Comparison of ENCODE assay signal across 15 mouse cellular contexts in the genomic region with DNA sequence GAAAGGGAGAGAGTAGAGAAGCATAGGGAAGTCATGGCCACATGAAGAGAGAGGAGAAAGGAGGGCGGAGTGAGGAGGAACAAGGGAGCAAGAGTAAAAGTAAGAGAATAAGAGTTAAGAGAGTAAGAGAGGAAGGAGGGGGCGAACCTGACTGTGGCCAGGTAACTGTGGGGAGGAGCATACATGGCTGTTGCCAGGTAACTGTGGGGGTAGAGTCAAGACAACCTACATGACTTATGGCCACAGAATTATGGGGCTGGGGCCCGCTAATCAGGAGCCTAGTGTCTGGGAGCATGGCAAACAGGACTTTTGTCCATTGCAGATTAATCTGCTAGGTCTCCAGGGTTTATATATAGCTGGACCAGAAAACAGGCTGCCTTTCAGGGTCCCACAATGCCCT.
"Had no signal": no experiment of that assay in that cellular context is flagged by ENCODE, and none has a peak within 500 bp of the region (broad histone marks: within the 10 kb centered on the region; RNA-seq: fewer than 3 reads in every experiment).

No protein-coding gene starts in this region.

- H3K27me3 ChIP-seq: neural tube, embryonic 15.5 days; stomach, embryonic 15.5 days had no signal

- H3K36me3 ChIP-seq: neural tube, embryonic 15.5 days; stomach, embryonic 15.5 days had no signal

- H3K4me1 ChIP-seq: neural tube, embryonic 15.5 days; stomach, embryonic 15.5 days had no signal

- H3K4me3 ChIP-seq: neural tube, embryonic 15.5 days; stomach, embryonic 15.5 days had no signal

- DNase-seq: retina, postnatal 1 day; right cerebral cortex, adult 18-20 months; right cerebral cortex, postnatal 14 days; right cerebral cortex, postnatal 25 days; right cerebral cortex, postnatal 4 days; spleen, adult 18-20 months; thymus, adult 18-20 months; thymus, adult 2 months; thymus, postnatal 14 days; thymus, postnatal 25 days; thymus, postnatal 36 days; thymus, postnatal 4 days had no signal

- H3K9me3 ChIP-seq: neural tube, embryonic 15.5 days; stomach, embryonic 15.5 days had no signal

- H3K4me2 ChIP-seq: neural tube, embryonic 15.5 days; stomach, embryonic 15.5 days had no signal

- H3K9ac ChIP-seq: neural tube, embryonic 15.5 days; stomach, embryonic 15.5 days had no signal

- H3K27ac ChIP-seq: neural tube, embryonic 15.5 days; stomach, embryonic 15.5 days; stomach, postnatal 0 days had no signal
